Mouse (Mus musculus): ENCODE measurements at regions not wholly inside any gene's neighbourhood (a gene's known extent, or its start where the extent isn't known, plus 50 kb on each side); places are given as distances from the start of the nearest gene placed in this dataset.

- TF ChIP-seq POLR2A (IDR thresholded peaks at IDR 0.05; ENCODE audit: insufficient read depth, low read depth, low read length) (no peak), CTCF (IDR thresholded peaks at IDR 0.05; ENCODE audit: insufficient read depth, low read depth, low read length) (no peak)
Measured at GRCm38 (mm10) chr4:110134036-110134435, 156.2 kb downstream of the Dmrta2 start.

Measured in olfactory bulb, adult 2 months (tissue).